Mouse (Mus musculus) adrenal gland, adult 18-20 months (tissue): Measurements from ENCODE around the gene Gm1673. TPM values are rescaled to one million over a fixed set of nuclear protein-coding genes. Genes with fewer than 3 reads are reported as not detected.
A peak's percentile ranks its signal among the peaks of the same experiment; 100 is the strongest.

Experiments used
- DNase-seq, 2 experiments: peaks; one replicate each; pipeline ENCODE4 v3.0.0; 2021 to 2022; ENCODE audit warnings: low spot score in 2 of 2
- total RNA-seq, 2 experiments: library from RNA; stranded (reverse); gene quantifications; 1 replicate in 1 of 2; 2 replicates in 1 of 2; pipeline ENCODE4 v1.2.3; 2021

Gm1673 gene
- total RNA-seq, 2 experiments from 2014 or later, result 21.1 to 39.7 TPM

- peak; percentile 47 to 65 for DNase-seq
These were observed 14.0 kb downstream of the Gm1673 start for GRCm38 (mm10) chr5:33997051-33997741.

- no peak for DNase-seq
These were observed 14.7 kb downstream of the Gm1673 start for GRCm38 (mm10) chr5:33997829-33998504.

GRCm38 (mm10) chr5:33998505-33998877 lies 15.3 kb downstream of the Gm1673 start:
- DNase-seq, result no peak

- DNase-seq, result no peak
These were observed 16.3 kb downstream of the Gm1673 start for GRCm38 (mm10) chr5:33999466-34000090.

- no peak for DNase-seq
These were observed 17.6 kb downstream of the Gm1673 start for GRCm38 (mm10) chr5:34000809-34001208.

GRCm38 (mm10) chr5:34001401-34001800 lies 18.2 kb downstream of the Gm1673 start:
- DNase-seq, result no peak

GRCm38 (mm10) chr5:34002636-34003035 lies 19.4 kb downstream of the Gm1673 start:
- DNase-seq, result no peak

GRCm38 (mm10) chr5:34004618-34005017 lies 21.4 kb downstream of the Gm1673 start:
- no peak for DNase-seq

- no peak for DNase-seq
These were observed 23.6 kb downstream of the Gm1673 start for GRCm38 (mm10) chr5:34006832-34007231.

- DNase-seq, result no peak
These were observed 24.2 kb downstream of the Gm1673 start for GRCm38 (mm10) chr5:34007392-34007941.

- DNase-seq, result no peak
These were observed 31.4 kb downstream of the Gm1673 start for GRCm38 (mm10) chr5:34014652-34015051.

GRCm38 (mm10) chr5:34018968-34019367 lies 35.7 kb downstream of the Gm1673 start:
- DNase-seq, result no peak

- DNase-seq, result no peak
These were observed 46.9 kb downstream of the Gm1673 start for GRCm38 (mm10) chr5:34030101-34030500.

GRCm38 (mm10) chr5:34031022-34031421 lies 47.8 kb downstream of the Gm1673 start:
- DNase-seq, result no peak

GRCm38 (mm10) chr5:34032520-34032919 lies 49.3 kb downstream of the Gm1673 start:
- DNase-seq, result no peak

Other genes with a start within 250 kb of the Gm1673 start
- gene Letm1, start 200.6 kb upstream of the Gm1673 start, total RNA-seq, result 100 to 1,000 TPM; 151 to 196 TPM
- 10 to 100 TPM; 38.0 to 41.2 TPM for gene Nsd2, start 162.7 kb upstream of the Gm1673 start, total RNA-seq
- gene Nelfa, start 47.0 kb upstream of the Gm1673 start, total RNA-seq, result 10 to 100 TPM; 17.9 to 19.9 TPM
- 10 to 100 TPM; 21.7 to 44.0 TPM for gene Nat8l, start 12.6 kb downstream of the Gm1673 start, total RNA-seq
- 10 to 100 TPM; 15.5 to 26.2 TPM for gene Poln, start 186.0 kb downstream of the Gm1673 start, total RNA-seq
- gene Haus3, start 186.1 kb downstream of the Gm1673 start, total RNA-seq, result 1 to 10 TPM; 8.3 to 9.3 TPM
- 100 to 1,000 TPM; 108 to 114 TPM for gene Mxd4, start 204.3 kb downstream of the Gm1673 start, total RNA-seq